Mouse (Mus musculus): ENCODE results near the gene Rhox7a. TPM values are rescaled to one million over a fixed set of nuclear protein-coding genes. Genes with fewer than 3 reads are reported as not detected.
"Not testable (repeated sequence)": the region's sequence is repeated elsewhere in the genome, so short reads cannot be mapped to it uniquely, and the experiment has no call there.

Gene Rhox7a
- polyA plus RNA-seq (2015; fragmentation: Nextera tagmentation; extraction: Ambion mirVana) = not detected in 2 replicates

DNA sequence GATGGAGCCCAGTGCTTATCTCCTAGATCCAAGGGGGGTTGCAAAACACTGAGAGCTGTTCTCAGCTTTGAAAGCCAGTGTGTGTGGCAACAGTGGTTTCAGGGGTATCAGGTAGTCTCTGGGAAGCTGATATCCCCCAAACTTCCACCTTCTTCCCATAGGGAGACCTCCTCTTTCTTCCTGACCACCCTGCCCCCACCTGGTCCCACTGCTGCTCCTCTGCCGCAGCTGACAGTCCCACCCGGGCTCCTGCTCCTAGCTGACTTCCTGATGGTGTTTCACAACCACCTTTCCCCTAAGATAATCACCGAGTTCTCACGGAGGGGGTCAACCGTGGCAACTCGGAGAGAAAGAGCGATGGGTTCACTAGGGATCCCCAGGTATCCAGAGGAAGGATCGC lies at the start of gene Rhox7a:
Rhox7a (plus strand) TSS at position 301 of the 400 bp plus-strand sequence.
- ATAC-seq (ENCODE audit: low FRiP score, low TSS enrichment); H3K9ac ChIP-seq (ENCODE audit: low read length); H3K4me2 ChIP-seq (replicated peaks; ENCODE audit: low read depth); H3K27me3 ChIP-seq (ENCODE audit: control insufficient read depth, insufficient read depth, low read length); H3K27ac ChIP-seq (replicated peaks); H3K9me3 ChIP-seq (ENCODE audit: control insufficient read depth, low read length); DNase-seq (ENCODE audit: low spot score); H3K36me3 ChIP-seq (ENCODE audit: control insufficient read depth, insufficient read depth, low read length); H3K4me3 ChIP-seq (ENCODE audit: low read depth, low read length); H3K4me1 ChIP-seq (replicated peaks; ENCODE audit: control insufficient read depth, insufficient read depth): not testable (repeated sequence)
- 84% methylated on average over 7 of the region's 8 CpGs for WGBS

DNA sequence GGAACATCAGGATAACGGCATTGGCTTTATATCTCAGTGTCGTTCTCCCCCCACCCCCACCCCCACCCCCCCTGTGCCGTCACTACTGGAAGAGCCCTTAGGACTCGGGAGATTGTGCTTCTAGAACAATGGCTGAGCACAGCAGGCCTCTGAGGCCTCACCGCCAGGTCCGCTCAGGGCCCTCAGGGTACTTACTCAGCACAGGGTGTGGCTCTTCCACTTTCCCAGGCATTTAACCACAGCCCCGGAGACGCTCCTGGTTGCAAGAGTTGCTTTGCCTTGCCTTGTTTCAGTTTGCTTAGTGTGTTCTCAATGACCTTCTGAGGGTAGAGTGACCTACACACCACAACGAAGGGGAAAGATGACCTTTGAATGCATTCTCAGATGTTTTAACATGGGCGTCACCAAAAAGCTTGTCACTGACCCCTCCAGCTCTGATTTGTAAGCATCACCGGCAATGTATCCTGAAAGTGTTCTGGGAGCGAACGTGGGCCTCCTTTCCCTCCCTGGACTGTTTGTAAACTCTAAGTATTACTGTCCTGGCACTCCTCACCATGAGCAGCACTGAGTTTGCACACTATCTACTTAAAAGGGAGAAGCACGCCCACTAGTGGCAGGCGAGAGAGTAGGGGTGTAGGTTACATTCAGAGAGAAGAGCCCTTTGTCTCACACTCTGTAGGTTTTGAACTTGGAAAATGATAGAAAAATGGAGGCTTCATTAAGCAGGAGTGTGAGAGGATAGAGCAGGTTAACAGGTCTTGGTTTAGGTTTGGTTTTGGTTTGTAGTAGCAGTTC lies 24.0 kb upstream of the Rhox7a start:
- TF ChIP-seq CTCF (IDR thresholded peaks at IDR 0.05; ENCODE audit: low read depth) = peak; percentile 49
- TF ChIP-seq EP300 (optimal IDR thresholded peaks at IDR 0.05) = no peak
- H3K4me2 ChIP-seq (replicated peaks; ENCODE audit: low read depth) = no peak overlapping the region
- H3K27ac ChIP-seq (replicated peaks) = no peak overlapping the region
- DNase-seq (ENCODE audit: low spot score) (no peak), ATAC-seq (ENCODE audit: low FRiP score, low TSS enrichment) (no peak)
- H3K36me3 ChIP-seq (ENCODE audit: control insufficient read depth, insufficient read depth, low read length) = no peaks in the 10 kb centered on the region
- no peaks in the 10 kb centered on the region for H3K4me1 ChIP-seq (replicated peaks; ENCODE audit: control insufficient read depth, insufficient read depth)
- WGBS = 76% methylated on average over 15 of the region's 15 CpGs
- no peak overlapping the region for H3K9ac ChIP-seq (ENCODE audit: low read length)
- H3K4me3 ChIP-seq (ENCODE audit: low read depth, low read length) = no peak overlapping the region
- no peaks in the 10 kb centered on the region for H3K9me3 ChIP-seq (ENCODE audit: control insufficient read depth, low read length)
- no peaks in the 10 kb centered on the region for H3K27me3 ChIP-seq (ENCODE audit: control insufficient read depth, insufficient read depth, low read length)

DNA sequence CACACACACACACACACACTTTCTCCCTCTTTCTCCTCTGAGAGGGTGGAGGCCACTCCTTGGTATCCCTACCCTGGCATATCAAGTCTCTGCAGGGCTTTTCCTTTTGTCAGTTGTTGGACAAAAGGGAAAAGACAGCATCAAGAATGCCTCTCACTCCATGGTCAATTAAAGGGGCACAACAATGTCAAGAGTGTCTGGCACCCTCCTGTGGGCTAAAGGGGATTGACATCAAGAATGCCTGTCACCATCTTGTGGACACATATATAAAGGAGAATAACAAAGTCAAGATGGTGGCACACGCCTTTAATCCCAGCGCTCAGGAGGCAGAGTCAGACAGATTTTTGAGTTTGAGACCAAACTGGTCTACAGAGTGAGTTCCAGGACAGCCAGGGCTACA lies 22.1 kb upstream of the Rhox7a start:
- Histone ChIP-seq H3K4me1 (replicated peaks; ENCODE audit: control insufficient read depth, insufficient read depth) (no peaks in the 10 kb centered on the region), H3K9me3 (ENCODE audit: control insufficient read depth, low read length) (no peaks in the 10 kb centered on the region), H3K27ac (replicated peaks) (no peak overlapping the region), H3K27me3 (ENCODE audit: control insufficient read depth, insufficient read depth, low read length) (no peaks in the 10 kb centered on the region), H3K4me3 (ENCODE audit: low read depth, low read length) (no peak overlapping the region), H3K9ac (ENCODE audit: low read length) (no peak overlapping the region), H3K36me3 (ENCODE audit: control insufficient read depth, insufficient read depth, low read length) (no peaks in the 10 kb centered on the region), H3K4me2 (replicated peaks; ENCODE audit: low read depth) (no peak overlapping the region)
- no peak; the same call in 1 of the 2 replicates for TF ChIP-seq CTCF (IDR thresholded peaks at IDR 0.05; ENCODE audit: low read depth)
- no peak for TF ChIP-seq EP300 (optimal IDR thresholded peaks at IDR 0.05)
- 97% methylated on average over 2 of the region's 2 CpGs for WGBS
- DNase-seq (ENCODE audit: low spot score) (no peak), ATAC-seq (ENCODE audit: low FRiP score, low TSS enrichment) (no peak)

DNA sequence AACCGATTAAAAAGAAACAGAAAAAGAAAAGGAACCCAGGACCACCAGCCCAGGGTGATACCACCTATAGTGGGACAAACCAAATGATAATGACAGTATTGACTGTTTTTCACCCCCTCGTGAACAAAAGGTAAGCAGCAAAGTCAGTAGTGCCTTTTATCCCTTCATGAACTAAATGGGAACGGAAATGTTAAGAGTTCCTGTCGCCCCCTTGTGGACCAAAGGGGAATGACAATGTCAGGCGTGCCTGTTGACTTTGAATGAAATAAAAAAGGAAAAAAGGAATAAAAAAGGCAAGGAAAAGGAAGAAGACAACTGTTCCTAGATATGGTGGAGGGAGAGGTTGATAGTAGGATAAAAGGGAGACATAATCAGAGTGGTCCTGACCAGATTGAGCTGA lies 20.3 kb upstream of the Rhox7a start:
- DNase-seq (ENCODE audit: low spot score) (peak; percentile 19), ATAC-seq (ENCODE audit: low FRiP score, low TSS enrichment) (no peak)
- Histone ChIP-seq H3K9ac (ENCODE audit: low read length) (no peak overlapping the region), H3K4me2 (replicated peaks; ENCODE audit: low read depth) (no peak overlapping the region), H3K27ac (replicated peaks) (no peak overlapping the region), H3K4me3 (ENCODE audit: low read depth, low read length) (no peak overlapping the region), H3K36me3 (ENCODE audit: control insufficient read depth, insufficient read depth, low read length) (no peaks in the 10 kb centered on the region), H3K4me1 (replicated peaks; ENCODE audit: control insufficient read depth, insufficient read depth) (no peaks in the 10 kb centered on the region), H3K9me3 (ENCODE audit: control insufficient read depth, low read length) (no peaks in the 10 kb centered on the region), H3K27me3 (ENCODE audit: control insufficient read depth, insufficient read depth, low read length) (no peaks in the 10 kb centered on the region)
- WGBS = 28% methylated on average over 5 of the region's 5 CpGs
- TF ChIP-seq EP300 (optimal IDR thresholded peaks at IDR 0.05) (no peak), CTCF (IDR thresholded peaks at IDR 0.05; ENCODE audit: low read depth) (peak; percentile 79)

DNA sequence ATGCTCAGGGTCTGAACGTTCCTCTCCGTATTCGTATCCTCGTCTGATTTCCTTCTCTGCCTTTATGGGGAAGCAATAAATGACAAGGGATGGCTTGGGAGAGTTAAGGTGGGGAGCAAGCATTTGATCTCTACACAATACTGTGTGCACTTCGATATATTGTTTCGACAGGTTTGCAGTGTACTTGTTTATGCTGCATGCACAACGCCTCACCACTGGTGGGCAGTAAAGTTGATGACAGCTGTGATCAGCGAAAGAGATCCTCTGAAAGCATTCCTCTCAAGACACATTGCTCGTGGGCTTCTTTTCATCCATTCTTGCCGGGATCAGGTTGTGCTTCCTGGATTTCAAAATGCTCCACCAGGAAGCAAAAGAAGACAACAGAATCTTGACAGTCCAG lies 15.8 kb upstream of the Rhox7a start:
- WGBS = 70% methylated on average over 10 of the region's 10 CpGs
- ATAC-seq (ENCODE audit: low FRiP score, low TSS enrichment) = no peak
- Histone ChIP-seq H3K27me3 (ENCODE audit: control insufficient read depth, insufficient read depth, low read length) (no peaks in the 10 kb centered on the region), H3K9me3 (ENCODE audit: control insufficient read depth, low read length) (no peaks in the 10 kb centered on the region), H3K4me1 (replicated peaks; ENCODE audit: control insufficient read depth, insufficient read depth) (no peaks in the 10 kb centered on the region), H3K4me2 (replicated peaks; ENCODE audit: low read depth) (no peak overlapping the region), H3K27ac (replicated peaks) (no peak overlapping the region), H3K4me3 (ENCODE audit: low read depth, low read length) (no peak overlapping the region), H3K9ac (ENCODE audit: low read length) (no peak overlapping the region), H3K36me3 (ENCODE audit: control insufficient read depth, insufficient read depth, low read length) (no peaks in the 10 kb centered on the region)
- no peak for DNase-seq (ENCODE audit: low spot score)
- TF ChIP-seq CTCF (IDR thresholded peaks at IDR 0.05; ENCODE audit: low read depth) = peak; percentile 37
- no peak for TF ChIP-seq EP300 (optimal IDR thresholded peaks at IDR 0.05)

DNA sequence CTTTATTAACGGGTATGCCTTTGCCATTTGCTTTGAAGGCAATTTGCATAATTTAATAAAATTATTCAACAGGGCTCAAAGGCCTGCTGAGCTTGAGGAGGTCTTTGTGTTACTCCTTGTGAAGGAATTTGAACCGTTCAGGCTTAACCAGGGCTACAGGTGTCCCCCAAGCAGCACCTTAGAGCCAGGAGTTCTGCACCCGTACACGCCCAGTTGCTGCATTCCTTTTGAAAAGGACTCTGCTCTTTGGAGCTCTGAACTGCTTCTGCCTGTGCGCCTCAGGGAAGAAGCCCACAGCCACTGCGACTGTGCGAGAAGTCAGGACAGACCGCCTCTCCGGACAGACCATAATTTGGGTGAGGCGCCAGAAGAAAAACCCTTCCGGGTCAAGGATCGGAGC lies 4.9 kb upstream of the Rhox7a start, which contains the start of gene Rhox6:
Rhox6 (plus strand) TSS at position 301 of the 400 bp plus-strand sequence.
- not testable (repeated sequence) for ATAC-seq (ENCODE audit: low FRiP score, low TSS enrichment); H3K36me3 ChIP-seq (ENCODE audit: control insufficient read depth, insufficient read depth, low read length); H3K27ac ChIP-seq (replicated peaks); H3K4me1 ChIP-seq (replicated peaks; ENCODE audit: control insufficient read depth, insufficient read depth); DNase-seq (ENCODE audit: low spot score); H3K4me3 ChIP-seq (ENCODE audit: low read depth, low read length); H3K27me3 ChIP-seq (ENCODE audit: control insufficient read depth, insufficient read depth, low read length); H3K4me2 ChIP-seq (replicated peaks; ENCODE audit: low read depth); H3K9me3 ChIP-seq (ENCODE audit: control insufficient read depth, low read length); H3K9ac ChIP-seq (ENCODE audit: low read length)
- WGBS = 86% methylated on average over 4 of the region's 12 CpGs
